16 mouse cellular contexts compared by ENCODE assay signal in genomic region chr16:81838625-81839024, GRCm38 (mm10).
DNase-seq lines count a peak whose midpoint lies in the region; ATAC-seq and TF ChIP-seq lines count a peak whose summit lies in the region.
"Had no signal": no experiment of that assay in that cellular context is flagged by ENCODE, and none has a peak within 500 bp of the region (broad histone marks: within the 10 kb centered on the region; RNA-seq: fewer than 3 reads in every experiment).

No protein-coding gene starts in this region.

- no peak for TF ChIP-seq CTCF in forebrain, postnatal 0 days (IDR thresholded peaks at IDR 0.05; ENCODE audit: low read depth)

- H3K9ac ChIP-seq in forebrain, embryonic 14.5 days (ENCODE audit: low read length): no peak overlapping the region
- H3K9ac ChIP-seq in forebrain, embryonic 12.5 days: no peak overlapping the region
- no peak overlapping the region for H3K9ac ChIP-seq in forebrain, postnatal 0 days
- H3K9ac ChIP-seq: embryonic facial prominence, embryonic 12.5 days had no signal

- no peak for ATAC-seq in forebrain, embryonic 14.5 days
- ATAC-seq in forebrain, embryonic 12.5 days (ENCODE audit: low FRiP score): no peak
- peak; percentile 43; the same call in 1 of the 2 replicates for ATAC-seq in forebrain, postnatal 0 days

- H3K4me2 ChIP-seq in forebrain, embryonic 14.5 days (ENCODE audit: low read length): no peak overlapping the region
- H3K4me2 ChIP-seq in forebrain, embryonic 12.5 days: no peak overlapping the region
- H3K4me2 ChIP-seq in forebrain, postnatal 0 days (ENCODE audit: low read depth): no peak overlapping the region
- H3K4me2 ChIP-seq: embryonic facial prominence, embryonic 12.5 days had no signal

- no peak overlapping the region for H3K4me3 ChIP-seq in forebrain, embryonic 14.5 days (ENCODE audit: low read depth, low read length)
- no peak overlapping the region for H3K4me3 ChIP-seq in forebrain, embryonic 12.5 days (replicated peaks)
- H3K4me3 ChIP-seq in forebrain, postnatal 0 days (ENCODE audit: low read depth, low read length): no peak overlapping the region
- no peak overlapping the region for H3K4me3 ChIP-seq in forebrain, embryonic 10.5 days
- H3K4me3 ChIP-seq: embryonic facial prominence, embryonic 10.5 days; embryonic facial prominence, embryonic 12.5 days had no signal

- WGBS in forebrain, embryonic 14.5 days: 72% methylated on average over 1 of the region's 1 CpGs
- WGBS in forebrain, embryonic 12.5 days: 79% methylated on average over 1 of the region's 1 CpGs
- 62% methylated on average over 1 of the region's 1 CpGs for WGBS in forebrain, postnatal 0 days
- WGBS in forebrain, embryonic 10.5 days: 86% methylated on average over 1 of the region's 1 CpGs

- no peaks in the 10 kb centered on the region for H3K27me3 ChIP-seq in forebrain, embryonic 14.5 days (replicated peaks; ENCODE audit: control insufficient read depth, insufficient read depth, low read length)
- H3K27me3 ChIP-seq in forebrain, embryonic 12.5 days: no peaks in the 10 kb centered on the region
- H3K27me3 ChIP-seq in forebrain, postnatal 0 days (ENCODE audit: insufficient read depth, low read length): no peaks in the 10 kb centered on the region
- H3K27me3 ChIP-seq in forebrain, embryonic 10.5 days (ENCODE audit: poor library complexity, severe bottlenecking): no peaks in the 10 kb centered on the region
- H3K27me3 ChIP-seq: embryonic facial prominence, embryonic 12.5 days had no signal

- no peaks in the 10 kb centered on the region for H3K4me1 ChIP-seq in forebrain, embryonic 14.5 days (ENCODE audit: control insufficient read depth, insufficient read depth, low read length)
- no peaks in the 10 kb centered on the region for H3K4me1 ChIP-seq in forebrain, embryonic 12.5 days
- no peaks in the 10 kb centered on the region for H3K4me1 ChIP-seq in forebrain, postnatal 0 days (ENCODE audit: insufficient read depth)
- no peaks in the 10 kb centered on the region for H3K4me1 ChIP-seq in forebrain, embryonic 10.5 days
- H3K4me1 ChIP-seq: embryonic facial prominence, embryonic 10.5 days; embryonic facial prominence, embryonic 12.5 days had no signal

- peak; percentile 39 for DNase-seq in forebrain, embryonic 14.5 days (ENCODE audit: low spot score)
- DNase-seq in forebrain, postnatal 0 days: peak; percentile 2
- DNase-seq in forebrain, embryonic 10.5 days (ENCODE audit: extremely low spot score, low spot score): no peak
- peak; percentile 8 for DNase-seq in brain, embryonic 18.5 days (ENCODE audit: low read depth, low spot score)
- DNase-seq in cerebellum, adult 11 months: no peak
- DNase-seq: adrenal gland, adult 2 months; adrenal gland, postnatal 10 days; adrenal gland, postnatal 25 days; cerebellum, adult 11-12 months; cerebellum, adult 2 months; cerebellum, adult 9-10 months; cerebellum, postnatal 10 days; cerebellum, postnatal 25 days had no signal

- no peak overlapping the region for H3K27ac ChIP-seq in forebrain, embryonic 14.5 days (ENCODE audit: low read depth, low read length)
- no peak overlapping the region for H3K27ac ChIP-seq in forebrain, embryonic 12.5 days
- H3K27ac ChIP-seq in forebrain, postnatal 0 days (ENCODE audit: low read depth, low read length): no peak overlapping the region
- H3K27ac ChIP-seq in forebrain, embryonic 10.5 days: no peak overlapping the region
- H3K27ac ChIP-seq: embryonic facial prominence, embryonic 10.5 days; embryonic facial prominence, embryonic 12.5 days had no signal

- no peaks in the 10 kb centered on the region for H3K36me3 ChIP-seq in forebrain, embryonic 14.5 days (ENCODE audit: control insufficient read depth, insufficient read depth, low read length)
- no peaks in the 10 kb centered on the region for H3K36me3 ChIP-seq in forebrain, embryonic 12.5 days (replicated peaks)
- H3K36me3 ChIP-seq in forebrain, postnatal 0 days (ENCODE audit: insufficient read depth): no peaks in the 10 kb centered on the region
- H3K36me3 ChIP-seq in forebrain, embryonic 10.5 days (replicated peaks): no peaks in the 10 kb centered on the region
- H3K36me3 ChIP-seq: embryonic facial prominence, embryonic 10.5 days; embryonic facial prominence, embryonic 12.5 days had no signal

- H3K9me3 ChIP-seq in forebrain, embryonic 14.5 days (replicated peaks; ENCODE audit: control insufficient read depth, low read length): no peaks in the 10 kb centered on the region
- H3K9me3 ChIP-seq in forebrain, embryonic 12.5 days: no peaks in the 10 kb centered on the region
- H3K9me3 ChIP-seq in forebrain, postnatal 0 days (ENCODE audit: low read length): no peaks in the 10 kb centered on the region
- H3K9me3 ChIP-seq in forebrain, embryonic 10.5 days: no peaks in the 10 kb centered on the region
- H3K9me3 ChIP-seq: embryonic facial prominence, embryonic 10.5 days; embryonic facial prominence, embryonic 12.5 days had no signal

Comparison
In these comparisons a context has a peak if more than half of its experiments do, and no peak if none do; other contexts are left out.
1. DNase-seq: peak in forebrain, embryonic 14.5 days (single experiment), forebrain, postnatal 0 days (single experiment) and brain, embryonic 18.5 days (single experiment); none in forebrain, embryonic 10.5 days (single experiment) and cerebellum, adult 11 months (single experiment).